Mouse (Mus musculus) adrenal gland, postnatal 36 days (tissue): ENCODE measurements at regions not wholly inside any gene's neighbourhood (a gene's known extent, or its start where the extent isn't known, plus 50 kb on each side); places are given as distances from the start of the nearest gene placed in this dataset.

Source experiments
- DNase-seq, 2 experiments: peaks; one replicate each; pipeline ENCODE4 v3.0.0; 2021; ENCODE audit warnings: mixed read lengths in 1 of 2

GRCm38 (mm10) chr10:91312913-91313312, 131.8 kb upstream of the Tmpo start:
- DNase-seq = no peak

DNA sequence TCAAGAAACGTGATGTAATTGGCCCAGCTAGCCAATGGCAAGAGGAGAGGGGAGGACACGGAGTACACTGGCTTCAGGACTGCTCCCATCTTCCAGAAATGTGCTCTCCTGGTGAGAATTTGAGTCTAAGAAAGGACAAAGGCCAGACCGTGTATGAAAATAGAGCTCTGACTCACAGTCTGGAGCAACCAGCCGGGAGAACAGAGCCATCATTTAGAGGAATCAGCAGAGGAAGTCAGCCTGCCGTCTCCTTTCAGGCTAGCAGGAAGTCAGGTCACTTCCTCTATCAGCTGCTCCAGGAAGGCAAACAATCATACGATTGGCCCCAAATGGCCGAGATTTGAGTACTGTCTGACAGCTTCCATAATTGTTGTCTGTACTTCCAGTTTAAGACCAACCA, 119.0 kb upstream of the Tmpo start:
- peak; percentile 11 to 12 for DNase-seq

GRCm38 (mm10) chr10:91297792-91298460, 116.8 kb upstream of the Tmpo start:
- peak; percentile 31 to 37 for DNase-seq

GRCm38 (mm10) chr10:91295345-91295744, 114.2 kb upstream of the Tmpo start:
- DNase-seq = no peak

DNA sequence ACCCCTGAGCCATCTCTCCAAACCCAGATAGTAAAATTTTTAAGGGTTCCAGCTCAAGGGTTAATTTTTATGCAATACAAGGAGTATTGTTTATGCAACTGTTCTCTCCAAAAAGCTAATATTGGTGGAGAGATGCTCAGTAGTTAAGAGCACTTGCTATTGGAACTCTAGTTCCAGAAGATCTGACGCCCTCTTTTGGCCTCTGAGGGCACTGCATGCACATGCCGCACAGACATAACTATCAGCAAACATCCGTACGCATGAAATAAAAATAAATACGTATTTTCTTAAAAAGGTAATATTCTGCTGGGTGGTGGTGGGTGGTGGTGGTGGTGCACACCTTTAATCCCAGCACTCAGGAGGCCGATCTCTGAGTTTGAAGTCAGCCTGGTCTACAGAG, 112.1 kb upstream of the Tmpo start:
- DNase-seq = no peak

- no peak for DNase-seq
These were observed 103.1 kb upstream of the Tmpo start for GRCm38 (mm10) chr10:91284259-91284658.

- DNase-seq = peak; percentile 87 to 88
These were observed 90.0 kb upstream of the Tmpo start for GRCm38 (mm10) chr10:91270955-91271741.

GRCm38 (mm10) chr10:91270268-91270954, 89.3 kb upstream of the Tmpo start:
- peak; percentile 84 to 89 for DNase-seq

GRCm38 (mm10) chr10:91267886-91268285, 86.8 kb upstream of the Tmpo start:
- no peak for DNase-seq

- no peak for DNase-seq
These were observed 79.3 kb upstream of the Tmpo start for GRCm38 (mm10) chr10:91260416-91260815.

GRCm38 (mm10) chr10:91249681-91250195, 68.6 kb upstream of the Tmpo start:
- no peak for DNase-seq

- no peak for DNase-seq
These were observed 63.2 kb upstream of the Tmpo start for GRCm38 (mm10) chr10:91244297-91244696.

DNA sequence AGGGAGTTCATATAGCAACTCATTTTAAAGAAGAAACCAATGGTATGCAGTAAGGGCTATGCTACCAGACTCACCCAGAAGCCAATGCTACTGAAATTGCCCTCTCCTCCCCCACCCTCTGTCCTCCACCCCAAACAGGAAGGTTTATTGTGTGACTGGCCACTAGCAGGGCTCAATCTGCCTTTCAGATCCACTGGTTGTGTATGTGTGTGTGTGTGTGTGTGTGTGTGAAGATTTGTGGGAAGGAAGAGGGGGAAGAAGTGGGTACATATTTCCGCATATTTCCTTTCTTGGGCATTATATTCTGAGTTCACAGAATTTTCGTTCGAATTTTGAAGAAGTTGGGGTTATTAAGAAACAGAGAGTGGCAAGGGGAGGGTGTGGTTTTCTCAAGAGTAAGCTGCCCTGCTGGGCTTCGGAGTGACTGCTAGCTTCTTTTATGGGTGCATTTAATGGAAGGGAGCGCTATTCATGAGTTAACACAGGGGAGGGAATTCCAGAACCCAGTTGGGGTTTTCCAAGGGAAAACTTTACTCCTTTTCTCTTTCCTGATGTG, 61.5 kb upstream of the Tmpo start:
- DNase-seq = no peak

DNA sequence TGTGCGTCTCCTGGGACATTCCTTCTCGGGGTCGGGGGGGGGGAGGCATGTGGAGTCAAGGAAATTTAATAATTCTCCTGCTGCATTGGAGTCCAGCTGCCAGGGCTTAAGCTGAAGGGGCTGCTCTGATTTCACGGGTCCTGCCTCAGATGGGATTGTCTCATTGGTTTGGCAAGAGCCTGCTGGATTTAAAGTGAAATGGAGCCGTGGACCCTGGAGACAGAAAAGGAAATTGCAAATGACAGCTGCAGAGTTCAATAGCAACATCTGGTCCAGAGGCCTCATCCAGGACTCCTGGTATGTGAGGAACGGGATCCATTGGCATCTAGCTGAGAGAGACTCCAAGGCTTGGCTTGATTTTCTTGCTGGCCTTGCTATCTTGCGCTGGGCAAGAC, 60.5 kb upstream of the Tmpo start:
- no peak for DNase-seq

DNA sequence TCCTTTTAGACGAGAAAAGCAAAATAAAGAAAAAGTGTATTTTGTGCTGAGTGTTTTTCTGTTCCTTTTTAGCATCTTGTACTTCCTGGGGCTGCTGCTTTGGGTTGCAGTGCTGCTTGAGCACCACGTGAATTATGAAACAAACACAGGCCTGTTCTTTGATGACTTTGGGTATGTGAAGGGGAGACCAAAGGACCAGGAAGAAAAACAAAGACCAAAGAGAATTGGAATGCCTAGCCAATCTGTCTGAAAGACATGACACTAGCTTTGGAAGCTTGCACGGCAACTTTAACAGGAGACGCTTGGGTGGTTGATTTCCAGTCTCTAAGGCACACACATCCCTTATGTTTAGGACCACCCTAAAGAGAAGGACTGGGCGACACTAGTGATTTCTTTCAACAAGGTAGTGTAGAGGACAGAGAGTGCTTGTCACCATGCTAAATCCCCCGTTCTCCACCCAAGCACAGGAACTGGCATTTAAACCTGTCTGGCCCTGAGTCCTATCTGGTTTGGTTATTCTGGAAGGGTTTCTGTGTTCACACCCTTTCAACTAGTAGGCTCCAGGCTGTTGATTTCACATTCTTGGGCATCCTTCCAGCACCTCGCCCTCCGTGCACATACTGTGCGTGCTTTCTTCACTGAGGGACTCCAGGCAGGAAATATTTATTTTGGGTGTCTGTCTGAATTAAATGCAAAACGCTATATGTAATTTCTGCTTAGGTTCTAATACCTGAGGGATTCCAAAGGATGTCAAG, 59.9 kb upstream of the Tmpo start:
- DNase-seq = peak; percentile 15 to 37

- no peak for DNase-seq
These were observed 59.2 kb upstream of the Tmpo start for GRCm38 (mm10) chr10:91240320-91240719.

GRCm38 (mm10) chr10:91236844-91237243, 55.7 kb upstream of the Tmpo start:
- peak; percentile 63 to 68 for DNase-seq

DNA sequence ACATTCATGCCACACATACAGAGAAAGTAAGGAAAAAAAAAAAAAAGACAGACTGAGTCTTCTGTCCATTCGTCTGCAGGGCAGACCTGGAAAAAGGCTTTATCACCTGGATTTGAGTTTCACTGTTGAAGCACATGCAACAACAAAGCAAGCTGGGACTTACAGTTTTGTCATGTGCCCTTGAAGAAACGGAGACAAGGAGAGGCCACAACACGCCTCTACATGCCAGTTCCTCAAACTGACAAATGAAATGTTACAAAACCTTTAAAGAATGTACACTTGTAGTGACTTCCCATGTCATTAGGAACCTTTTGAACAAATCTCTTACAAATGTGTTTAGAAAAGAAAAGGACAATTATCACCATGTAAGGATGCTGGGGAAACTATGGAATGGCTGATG, 53.6 kb upstream of the Tmpo start:
- DNase-seq = no peak
